Mouse (Mus musculus) forebrain, embryonic 15.5 days (tissue): ENCODE results near the gene Miox. TPM values are rescaled to one million over a fixed set of nuclear protein-coding genes. Genes with fewer than 3 reads are reported as not detected.
A peak's percentile ranks its signal among the peaks of the same experiment; 100 is the strongest.

ENCODE experiments used
- ATAC-seq: fragments of 200-750 bp; cut with Nextera tagmentation; replicated peaks from 2 replicates; pipeline ENCODE4 v1.8.0; 2017; ENCODE audit warnings: mild to moderate bottlenecking, moderate TSS enrichment, moderate library complexity
- H3K27ac ChIP-seq: fragments of 300-500 bp; sonication (generic); replicated peaks from 2 replicates; pipeline ENCODE4 v1.5.1; 2015; ENCODE audit warnings: mild to moderate bottlenecking, inconsistent platforms
- H3K27me3 ChIP-seq: fragments of 300-500 bp; sonication (generic); 2 replicates; pipeline ENCODE4 v1.6.1; 2015; ENCODE audit warnings: inconsistent platforms
- H3K36me3 ChIP-seq: fragments of 300-500 bp; sonication (generic); 2 replicates; pipeline ENCODE4 v1.6.1; 2015; ENCODE audit warnings: mild to moderate bottlenecking, inconsistent platforms
- H3K4me1 ChIP-seq: fragments of 300-500 bp; sonication (generic); 2 replicates; pipeline ENCODE4 v1.6.1; 2015; ENCODE audit warnings: inconsistent platforms
- H3K4me2 ChIP-seq: fragments of 300-500 bp; sonication (generic); replicated peaks from 2 replicates; pipeline ENCODE4 v1.6.1; 2015; ENCODE audit warnings: mild to moderate bottlenecking, inconsistent platforms
- H3K4me3 ChIP-seq: fragments of 300-500 bp; sonication (generic); 2 replicates; pipeline ENCODE4 v1.5.1; 2015; ENCODE audit warnings: mild to moderate bottlenecking, inconsistent platforms
- H3K9ac ChIP-seq: fragments of 300-500 bp; sonication (generic); replicated peaks from 2 replicates; pipeline ENCODE4 v1.6.1; 2015; ENCODE audit warnings: mild to moderate bottlenecking, inconsistent platforms
- H3K9me3 ChIP-seq: fragments of 300-500 bp; sonication (generic); 2 replicates; pipeline ENCODE4 v1.6.1; 2016; ENCODE audit warnings: inconsistent platforms
- WGBS: fragments of 180-500 bp; shearing (Covaris S2); methylation state at CpG from one replicate; pipeline ENCODE4 v1.1.7; 2015; ENCODE audit warnings: mixed read lengths; 5-methylcytosine and 5-hydroxymethylcytosine counted together
- polyA plus RNA-seq: library from polyadenylated mRNA; unstranded; fragments of >200 nt; fragmentation: Nextera tagmentation; extraction: Ambion mirVana; gene quantifications from 2 replicates; pipeline ENCODE4 v1.2.1, GENCODE M21; 2015

Miox gene
- polyA plus RNA-seq, 1 experiment from 2014 or later: not detected

GRCm38 (mm10) chr15:89321264-89321663 is 12.9 kb upstream of the Miox start:
- H3K9me3 ChIP-seq: no peaks in the 10 kb centered on the region
- no peaks in the 10 kb centered on the region for H3K36me3 ChIP-seq
- peaks cover 6% of the 10 kb centered on the region; the same call in 1 of the 2 replicates for H3K27me3 ChIP-seq
- no peak overlapping the region for H3K9ac ChIP-seq
- H3K27ac ChIP-seq: no peak overlapping the region
- no peak overlapping the region for H3K4me3 ChIP-seq
- no peak overlapping the region for H3K4me2 ChIP-seq
- ATAC-seq: no peak
- no peaks in the 10 kb centered on the region for H3K4me1 ChIP-seq
- 75% methylated on average over 8 of the region's 8 CpGs for WGBS

GRCm38 (mm10) chr15:89322670-89323522 is 11.3 kb upstream of the Miox start, which contains the start of gene Adm2:
TSS of gene Adm2 (plus strand) at chr15:89322720.
- H3K9ac ChIP-seq: no peak within 1 kb of the TSS
- H3K9me3 ChIP-seq: no peaks in the 10 kb centered on the region
- no peak within 1 kb of the TSS for H3K27ac ChIP-seq
- H3K4me2 ChIP-seq: 0 out of 2 replicates have a peak within 1 kb of the TSS, but pooled peaks have one; percentile 16
- no peaks in the 10 kb centered on the region for H3K4me1 ChIP-seq
- ATAC-seq: no peak
- no peaks in the 10 kb centered on the region for H3K36me3 ChIP-seq
- H3K27me3 ChIP-seq: peaks cover 6% of the 10 kb centered on the region; the same call in 1 of the 2 replicates
- no peak within 1 kb of the TSS for H3K4me3 ChIP-seq
- 10% methylated on average over 26 of the region's 26 CpGs for WGBS

- no peak overlapping the region for H3K4me3 ChIP-seq
- H3K36me3 ChIP-seq: no peaks in the 10 kb centered on the region
- H3K27ac ChIP-seq: no peak overlapping the region
- ATAC-seq: no peak
- H3K9me3 ChIP-seq: no peaks in the 10 kb centered on the region
- H3K4me2 ChIP-seq: no peak overlapping the region
- 87% methylated on average over 4 of the region's 4 CpGs for WGBS
- H3K9ac ChIP-seq: no peak overlapping the region
- no peaks in the 10 kb centered on the region for H3K4me1 ChIP-seq
- H3K27me3 ChIP-seq: peaks cover 6% of the 10 kb centered on the region; the same call in 1 of the 2 replicates
Measured at GRCm38 (mm10) chr15:89323656-89324055, 10.5 kb upstream of the Miox start.

GRCm38 (mm10) chr15:89326441-89326840 is 7.8 kb upstream of the Miox start:
- H3K4me2 ChIP-seq: no peak overlapping the region

GRCm38 (mm10) chr15:89334774-89335537 is 758 bp downstream of the Miox start:
- Histone ChIP-seq H3K9me3 (no peaks in the 10 kb centered on the region), H3K27me3 (no peaks in the 10 kb centered on the region)

More at GRCm38 (mm10) chr15:89326441-89326840, 7.8 kb upstream of the Miox start:
- Histone ChIP-seq H3K27ac (no peak overlapping the region), H3K27me3 (peaks cover 6% of the 10 kb centered on the region; the same call in 1 of the 2 replicates), H3K9ac (no peak overlapping the region), H3K4me3 (no peak overlapping the region), H3K36me3 (no peaks in the 10 kb centered on the region), H3K4me1 (no peaks in the 10 kb centered on the region), H3K9me3 (no peaks in the 10 kb centered on the region)
- 60% methylated on average over 5 of the region's 5 CpGs for WGBS
- ATAC-seq: no peak

GRCm38 (mm10) chr15:89336422-89336821 is 2.2 kb downstream of the Miox start:
- Histone ChIP-seq H3K4me2 (no peak overlapping the region), H3K27me3 (no peaks in the 10 kb centered on the region), H3K9ac (no peak overlapping the region), H3K4me1 (no peaks in the 10 kb centered on the region), H3K9me3 (no peaks in the 10 kb centered on the region), H3K4me3 (no peak overlapping the region), H3K27ac (no peak overlapping the region), H3K36me3 (no peaks in the 10 kb centered on the region)
- 88% methylated on average over 14 of the region's 14 CpGs for WGBS
- no peak for ATAC-seq

More at GRCm38 (mm10) chr15:89334774-89335537, 758 bp downstream of the Miox start:
- ATAC-seq: no peak
- no peak overlapping the region for H3K9ac ChIP-seq
- no peak overlapping the region for H3K27ac ChIP-seq
- no peaks in the 10 kb centered on the region for H3K4me1 ChIP-seq
- no peaks in the 10 kb centered on the region for H3K36me3 ChIP-seq
- no peak overlapping the region for H3K4me2 ChIP-seq
- H3K4me3 ChIP-seq: no peak overlapping the region
- 87% methylated on average over 17 of the region's 17 CpGs for WGBS

GRCm38 (mm10) chr15:89339696-89340095 is 5.5 kb downstream of the Miox start:
- H3K27ac ChIP-seq: no peak overlapping the region
- no peak overlapping the region for H3K9ac ChIP-seq
- no peak overlapping the region for H3K4me3 ChIP-seq
- ATAC-seq: no peak
- no peaks in the 10 kb centered on the region for H3K4me1 ChIP-seq
- H3K4me2 ChIP-seq: no peak overlapping the region
- no peaks in the 10 kb centered on the region for H3K36me3 ChIP-seq
- WGBS: 94% methylated on average over 2 of the region's 2 CpGs
- no peaks in the 10 kb centered on the region for H3K27me3 ChIP-seq
- H3K9me3 ChIP-seq: no peaks in the 10 kb centered on the region

- no peaks in the 10 kb centered on the region for H3K4me1 ChIP-seq
- no peaks in the 10 kb centered on the region for H3K27me3 ChIP-seq
- 88% methylated on average over 3 of the region's 3 CpGs for WGBS
- H3K9me3 ChIP-seq: no peaks in the 10 kb centered on the region
- no peak overlapping the region for H3K4me2 ChIP-seq
- H3K36me3 ChIP-seq: no peaks in the 10 kb centered on the region
- H3K27ac ChIP-seq: no peak overlapping the region
- ATAC-seq: no peak
- H3K9ac ChIP-seq: no peak overlapping the region
- no peak overlapping the region for H3K4me3 ChIP-seq
Measured at GRCm38 (mm10) chr15:89340136-89340535, 5.9 kb downstream of the Miox start.

- Histone ChIP-seq H3K9me3 (no peaks in the 10 kb centered on the region), H3K9ac (no peak overlapping the region), H3K36me3 (no peaks in the 10 kb centered on the region), H3K4me3 (no peak overlapping the region), H3K27ac (no peak overlapping the region), H3K4me2 (no peak overlapping the region), H3K27me3 (no peaks in the 10 kb centered on the region), H3K4me1 (no peaks in the 10 kb centered on the region)
- no peak for ATAC-seq
- 33% methylated on average over 1 of the region's 1 CpGs for WGBS
Measured at GRCm38 (mm10) chr15:89341678-89342077, 7.5 kb downstream of the Miox start.

- WGBS: 86% methylated on average over 3 of the region's 3 CpGs
- H3K9me3 ChIP-seq: no peaks in the 10 kb centered on the region
- H3K36me3 ChIP-seq: no peaks in the 10 kb centered on the region
- no peak overlapping the region for H3K4me3 ChIP-seq
- no peak for ATAC-seq
- H3K27ac ChIP-seq: no peak overlapping the region
- H3K27me3 ChIP-seq: no peaks in the 10 kb centered on the region
- no peak overlapping the region for H3K4me2 ChIP-seq
- no peaks in the 10 kb centered on the region for H3K4me1 ChIP-seq
- H3K9ac ChIP-seq: no peak overlapping the region
Measured at GRCm38 (mm10) chr15:89343325-89343724, 9.1 kb downstream of the Miox start.

GRCm38 (mm10) chr15:89350447-89350846 is 16.2 kb downstream of the Miox start:
- 87% methylated on average over 5 of the region's 5 CpGs for WGBS
- H3K4me1 ChIP-seq: peaks cover 15% of the 10 kb centered on the region
- H3K9ac ChIP-seq: no peak overlapping the region
- H3K27ac ChIP-seq: no peak overlapping the region
- no peaks in the 10 kb centered on the region for H3K27me3 ChIP-seq
- H3K36me3 ChIP-seq: peaks cover 28% of the 10 kb centered on the region
- no peak overlapping the region for H3K4me3 ChIP-seq
- no peak overlapping the region for H3K4me2 ChIP-seq
- ATAC-seq: no peak
- H3K9me3 ChIP-seq: no peaks in the 10 kb centered on the region

- H3K27me3 ChIP-seq: no peaks in the 10 kb centered on the region
- no peak overlapping the region for H3K4me3 ChIP-seq
- WGBS: 93% methylated on average over 15 of the region's 15 CpGs
Measured at GRCm38 (mm10) chr15:89351302-89351701, 17.1 kb downstream of the Miox start.

More at GRCm38 (mm10) chr15:89351302-89351701, 17.1 kb downstream of the Miox start:
- Histone ChIP-seq H3K9ac (no peak overlapping the region), H3K9me3 (no peaks in the 10 kb centered on the region), H3K36me3 (peaks cover 28% of the 10 kb centered on the region), H3K4me2 (no peak overlapping the region), H3K27ac (no peak overlapping the region), H3K4me1 (peaks cover 16% of the 10 kb centered on the region)
- ATAC-seq: no peak
